Mouse (Mus musculus) thymus, adult 2 months (tissue): ENCODE data around the gene Myom1.

Source experiments
- CTCF ChIP-seq: fragments of 200-500 bp; IDR thresholded peaks from 2 replicates; pipeline ENCODE4 v1.5.1; 2012; ENCODE audit warnings: mild to moderate bottlenecking, control low read depth, low read length, moderate library complexity, borderline replicate concordance; ENCODE audit not compliant: control insufficient read depth, poor library complexity, insufficient read depth; ENCODE audit errors: extremely low read depth
- POLR2A ChIP-seq: fragments of 200-500 bp; IDR thresholded peaks from 2 replicates; pipeline ENCODE4 v1.6.1; 2012; ENCODE audit warnings: mild to moderate bottlenecking, low read length, control low read depth, moderate library complexity; ENCODE audit not compliant: control insufficient read depth, poor library complexity, insufficient read depth; ENCODE audit errors: extremely low read depth

GRCm38 (mm10) chr17:71019860-71020259 lies 17.4 kb downstream of the Myom1 start:
- TF ChIP-seq CTCF (no peak), POLR2A (no peak)
